Mouse (Mus musculus) frontal cortex, postnatal 25 days (tissue): ENCODE data around the gene L3mbtl1.
"Not testable (repeated sequence)": the region's sequence is repeated elsewhere in the genome, so short reads cannot be mapped to it uniquely, and the experiment has no call there.

Source experiments
- DNase-seq, 2 experiments: peaks; one replicate each; pipeline ENCODE4 v3.0.0; 2022; ENCODE audit warnings: low spot score in 2 of 2

Gene L3mbtl1

DNA sequence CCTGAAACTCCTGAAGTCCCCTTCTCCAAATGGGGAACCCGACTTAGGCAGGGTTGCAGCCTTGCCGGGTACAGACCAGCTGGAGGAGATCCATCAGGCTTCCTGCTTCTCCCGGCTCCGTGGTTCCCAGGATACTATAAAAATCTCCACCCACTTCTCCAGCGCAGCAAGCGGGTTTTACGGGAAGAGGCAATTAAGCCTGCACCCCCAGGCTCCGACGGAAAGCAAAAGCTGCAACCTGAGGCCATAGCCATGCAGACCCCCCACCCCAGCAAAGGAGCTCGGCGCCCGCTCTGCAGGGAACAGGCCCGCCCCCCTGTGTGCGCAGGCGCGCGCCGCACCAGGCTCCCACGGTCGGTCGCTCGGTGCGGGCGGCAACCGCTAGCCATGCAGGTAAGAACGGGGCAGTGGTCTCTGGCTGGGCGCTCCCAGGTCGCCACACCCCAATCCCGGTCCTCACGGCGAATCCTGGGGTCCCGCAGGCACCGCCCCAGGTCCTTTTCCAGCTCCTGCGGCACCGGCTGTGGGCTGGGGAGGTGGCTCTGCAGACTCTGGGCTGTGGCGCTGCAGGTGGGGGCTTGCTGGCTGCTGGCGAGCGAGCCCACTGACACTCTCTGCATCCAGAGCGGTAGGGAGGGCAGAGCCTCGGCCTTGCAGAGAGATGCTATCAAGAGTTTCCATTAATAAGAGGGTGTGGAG is at the start of gene L3mbtl1:
L3mbtl1 (plus strand) TSS at position 325 of the 699 bp plus-strand sequence.
- peak; percentile 39 to 49 for DNase-seq

DNA sequence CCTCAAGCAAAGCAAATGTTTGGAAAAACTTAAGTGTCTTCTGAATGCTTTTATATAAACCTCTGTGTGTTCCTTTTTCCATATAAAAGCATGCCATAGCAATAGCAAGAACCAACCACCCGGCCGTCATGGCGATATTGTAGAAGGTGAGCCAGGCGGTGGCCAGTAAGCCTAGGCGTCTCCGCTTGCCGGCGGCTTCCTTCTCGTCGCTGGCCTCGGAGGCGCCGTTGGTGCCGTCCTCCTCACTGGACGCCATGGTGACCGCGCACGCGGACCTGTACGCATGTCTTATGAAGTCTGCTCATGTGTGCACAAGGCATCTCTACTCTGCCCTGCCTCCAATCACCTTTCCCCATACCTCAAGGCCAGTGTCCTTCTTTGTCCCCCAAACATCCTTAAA is 44.0 kb upstream of the L3mbtl1 start:
- DNase-seq: not testable (repeated sequence)

DNA sequence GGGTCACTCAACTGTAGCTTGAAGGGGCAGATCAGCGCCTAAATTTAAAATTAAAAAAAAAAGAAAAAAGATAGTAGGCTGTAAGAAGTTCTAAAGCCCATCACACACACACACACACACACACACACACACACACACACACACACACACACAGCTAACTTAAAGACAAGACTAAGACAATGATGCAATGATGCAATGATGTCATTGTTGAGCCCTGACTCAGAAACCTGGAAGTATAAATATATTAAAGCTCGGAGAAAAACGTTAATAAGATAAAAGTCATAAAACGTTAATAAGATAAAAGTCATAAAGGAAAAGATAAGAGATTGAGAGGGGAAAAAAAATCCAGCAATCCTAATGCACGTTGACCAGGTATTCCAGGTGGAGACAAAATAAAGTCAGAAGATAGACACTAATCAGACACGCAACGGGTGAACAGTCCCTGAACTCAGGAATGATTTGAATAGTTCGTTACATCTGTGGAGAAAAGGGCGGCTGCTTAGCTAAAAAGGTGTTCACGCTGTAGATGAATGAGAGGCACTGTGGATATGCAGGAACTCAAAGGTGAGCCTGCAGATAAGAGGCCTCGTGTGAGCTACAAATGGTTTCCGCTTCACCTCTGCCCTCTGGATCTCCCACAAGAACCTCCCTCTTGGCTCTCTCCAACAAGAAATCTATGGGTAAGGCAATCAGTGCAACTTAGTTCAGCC is 43.2 kb upstream of the L3mbtl1 start:
- no peak for DNase-seq

DNA sequence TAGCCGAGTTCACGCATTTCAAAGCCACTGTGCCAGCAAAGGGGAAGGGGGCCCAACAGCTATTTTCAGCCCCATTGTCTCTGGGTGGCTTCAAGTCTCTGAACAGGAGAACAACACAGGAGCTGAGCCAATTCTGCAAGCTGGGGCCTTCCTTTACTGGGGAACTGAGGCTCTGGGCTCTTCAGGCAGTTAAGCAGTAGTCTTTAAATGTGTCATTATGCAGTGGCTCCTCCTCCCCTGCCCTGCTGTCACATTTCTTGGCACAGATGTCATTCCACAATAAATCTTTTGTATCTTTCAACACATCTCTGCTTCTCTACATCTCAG is 42.7 kb upstream of the L3mbtl1 start:
- DNase-seq: no peak

DNA sequence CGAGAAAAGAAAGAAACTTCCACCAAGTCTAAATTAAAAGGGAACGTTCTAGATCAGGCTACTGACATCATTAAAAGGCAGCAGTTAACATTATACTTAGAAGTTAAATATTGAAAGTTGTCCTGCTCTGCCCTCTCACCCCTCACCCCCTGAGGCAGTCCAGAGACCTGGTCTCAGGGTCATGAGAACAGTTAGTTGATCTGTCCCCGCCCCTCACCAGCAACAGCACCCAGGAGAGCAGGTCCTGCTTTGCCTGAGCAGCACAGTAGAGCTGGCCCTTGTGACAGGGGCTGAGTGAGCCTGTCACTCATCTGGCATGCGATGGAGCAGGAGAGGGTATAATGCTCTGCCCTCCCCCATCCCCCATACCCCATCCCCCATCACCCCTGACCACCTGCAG is 37.4 kb upstream of the L3mbtl1 start:
- DNase-seq: no peak

DNA sequence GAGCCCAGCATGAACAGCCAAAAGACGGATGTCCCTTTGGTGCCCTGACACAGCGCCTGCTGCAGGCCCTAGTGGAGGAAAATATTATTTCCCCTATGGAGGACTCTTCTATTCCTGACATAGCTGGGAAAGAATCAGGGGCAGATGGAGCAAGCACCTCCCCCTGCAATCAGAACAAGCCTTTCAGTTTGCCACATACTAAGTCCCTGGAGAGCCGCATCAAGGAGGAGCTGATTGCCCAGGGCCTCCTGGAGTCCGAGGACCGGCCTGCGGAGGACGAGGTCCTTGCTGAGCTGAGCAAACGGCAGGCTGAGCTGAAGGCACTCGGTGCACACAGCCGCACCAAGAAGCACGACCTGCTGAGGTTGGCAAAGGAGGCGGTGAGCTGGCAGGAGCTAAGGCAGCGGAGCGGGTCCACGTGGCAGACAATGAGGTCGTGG is 35.2 kb upstream of the L3mbtl1 start:
- no peak for DNase-seq

DNA sequence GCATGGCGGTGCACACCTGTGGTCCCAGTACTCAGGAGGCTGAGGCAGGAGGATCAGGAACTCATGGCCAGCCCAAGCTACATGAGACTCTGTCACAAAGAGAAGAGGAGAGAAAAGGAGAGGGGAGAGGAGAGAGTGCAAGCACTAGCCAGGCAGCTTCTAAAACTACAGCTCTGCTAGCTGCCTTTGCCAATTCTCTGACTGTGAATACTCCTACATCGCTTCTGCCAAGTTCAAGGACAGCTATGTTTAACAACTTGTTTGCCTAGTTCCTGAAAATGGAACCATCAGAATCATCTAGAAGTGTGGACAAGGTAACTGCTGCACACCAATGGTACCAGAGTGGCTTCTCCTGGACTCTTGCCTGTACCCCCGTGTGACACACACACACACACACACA is 29.2 kb upstream of the L3mbtl1 start:
- no peak for DNase-seq

DNA sequence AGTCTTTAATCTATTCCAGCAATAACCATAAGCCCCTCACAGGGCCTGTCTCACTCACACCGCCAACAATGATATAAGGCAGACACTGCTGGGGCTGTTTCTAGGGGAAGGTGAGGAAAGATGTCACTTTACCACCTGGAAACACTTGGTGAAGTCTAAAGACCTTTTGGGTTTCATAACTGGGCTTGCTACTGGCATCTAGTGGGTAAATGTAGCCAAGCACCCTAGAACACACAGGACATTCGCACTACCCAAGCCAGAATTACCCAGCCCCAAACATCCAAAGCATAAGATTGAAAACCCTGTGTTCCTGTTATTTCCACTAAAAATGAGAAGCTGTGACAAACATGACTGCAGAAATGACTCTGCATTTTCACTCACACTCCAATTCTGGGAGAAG is 28.8 kb upstream of the L3mbtl1 start:
- DNase-seq: no peak

DNA sequence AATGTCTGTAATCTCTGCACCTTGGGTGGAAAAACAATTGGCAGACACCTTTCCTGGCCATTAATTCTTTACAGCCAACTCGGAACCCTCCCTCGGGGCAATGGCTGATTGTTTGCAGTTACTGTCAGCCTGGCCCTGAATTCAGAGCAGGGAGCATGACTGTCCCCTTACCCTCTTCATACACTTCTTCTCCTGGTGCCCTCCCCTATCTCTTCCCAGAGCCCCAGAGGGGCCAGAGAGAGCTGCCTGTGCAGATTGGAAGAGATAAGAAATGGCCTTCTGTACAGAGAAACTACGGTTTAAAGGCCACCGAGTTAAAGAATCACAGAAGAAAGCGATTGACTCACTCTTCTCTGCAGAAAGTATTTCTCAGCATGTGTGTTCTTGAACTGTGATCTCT is 23.3 kb upstream of the L3mbtl1 start:
- DNase-seq: no peak

DNA sequence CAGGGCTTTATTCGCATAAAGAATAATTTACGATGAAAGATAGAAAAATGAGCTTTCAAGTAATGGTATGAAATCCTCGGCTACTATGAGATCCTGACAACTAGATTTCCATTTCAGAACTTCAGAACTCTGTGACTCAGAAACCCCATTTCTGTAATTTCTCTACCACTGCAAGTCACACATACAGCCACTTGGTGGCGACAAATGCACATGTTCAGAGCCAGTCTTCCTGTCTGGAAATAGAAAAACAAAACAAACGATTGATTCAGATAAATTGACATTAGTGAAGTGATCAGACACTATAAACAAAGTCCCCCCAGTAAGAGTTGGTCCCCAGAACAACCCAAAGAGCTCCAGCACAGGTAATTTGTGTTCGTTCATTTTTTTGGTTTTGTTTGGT is 21.1 kb upstream of the L3mbtl1 start:
- DNase-seq: no peak

DNA sequence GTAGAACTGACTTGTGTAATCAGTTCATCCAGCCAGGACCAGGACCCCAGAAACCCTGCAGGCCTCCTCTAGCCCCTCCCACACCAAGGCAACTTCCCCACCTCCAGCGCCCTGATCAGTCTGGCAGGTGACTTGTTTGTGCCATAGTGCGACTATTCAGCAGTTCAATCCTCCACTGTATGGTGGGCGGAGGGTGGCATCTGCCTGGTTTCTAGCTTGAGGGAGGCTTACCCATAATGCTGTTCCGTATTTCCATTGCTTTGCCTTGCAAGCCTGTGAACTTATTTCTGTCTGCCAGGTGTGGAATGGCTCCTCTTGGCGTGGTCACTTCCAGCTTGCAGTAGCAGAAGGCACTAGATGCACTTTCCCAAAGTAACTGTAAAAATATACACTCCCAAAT is 20.4 kb upstream of the L3mbtl1 start:
- DNase-seq: no peak

DNA sequence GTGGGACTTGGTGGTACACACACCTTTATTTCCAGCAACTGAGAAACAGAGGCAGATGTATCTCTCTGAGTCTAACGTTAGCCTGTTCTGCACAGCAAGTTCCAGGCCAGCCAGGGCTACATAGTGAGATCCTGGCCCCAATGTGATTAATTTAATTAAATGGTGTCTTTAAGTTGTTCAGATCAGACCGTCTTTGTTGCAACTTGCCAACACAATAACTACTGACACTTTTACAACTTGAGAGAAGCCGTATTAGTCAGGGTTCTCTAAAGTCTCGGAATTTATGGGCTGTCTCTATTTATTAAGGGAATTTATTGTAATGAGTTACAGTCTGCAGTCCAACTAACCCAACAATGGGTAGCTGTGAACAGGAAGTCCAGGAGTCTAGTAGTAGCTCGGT is 19.1 kb upstream of the L3mbtl1 start:
- no peak for DNase-seq

DNA sequence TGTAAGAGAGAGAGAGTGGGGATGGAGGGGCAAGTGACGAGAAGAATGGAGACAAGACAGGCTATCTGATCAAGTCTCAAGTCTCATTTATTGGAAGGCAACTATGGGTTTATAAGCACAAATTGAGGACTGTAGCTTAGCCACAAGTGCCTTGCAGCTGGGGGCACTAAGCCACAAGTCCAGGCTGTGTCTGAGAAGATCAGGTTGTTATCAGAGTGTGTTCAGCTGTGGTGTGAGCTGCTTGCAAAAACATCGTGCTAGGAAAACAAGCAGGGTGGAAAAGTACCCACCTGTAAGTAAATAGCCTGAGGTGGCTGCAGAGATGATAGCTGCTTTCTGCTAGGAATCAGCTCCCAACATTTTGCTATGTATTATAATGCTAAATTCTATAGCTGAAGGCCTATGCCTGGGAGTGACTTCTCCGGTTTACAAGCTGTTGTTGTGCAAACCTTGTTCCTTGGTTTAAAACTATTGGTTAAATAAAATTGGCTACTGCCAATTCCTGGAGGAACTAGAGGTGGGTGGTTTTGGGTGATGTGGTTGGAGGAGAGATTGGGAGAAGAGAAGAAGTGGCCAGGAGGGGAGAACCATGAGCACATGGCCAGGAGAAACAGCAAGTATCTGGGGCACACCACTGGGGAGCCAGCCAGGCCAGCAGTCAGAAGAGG is 15.2 kb upstream of the L3mbtl1 start:
- DNase-seq: no peak

DNA sequence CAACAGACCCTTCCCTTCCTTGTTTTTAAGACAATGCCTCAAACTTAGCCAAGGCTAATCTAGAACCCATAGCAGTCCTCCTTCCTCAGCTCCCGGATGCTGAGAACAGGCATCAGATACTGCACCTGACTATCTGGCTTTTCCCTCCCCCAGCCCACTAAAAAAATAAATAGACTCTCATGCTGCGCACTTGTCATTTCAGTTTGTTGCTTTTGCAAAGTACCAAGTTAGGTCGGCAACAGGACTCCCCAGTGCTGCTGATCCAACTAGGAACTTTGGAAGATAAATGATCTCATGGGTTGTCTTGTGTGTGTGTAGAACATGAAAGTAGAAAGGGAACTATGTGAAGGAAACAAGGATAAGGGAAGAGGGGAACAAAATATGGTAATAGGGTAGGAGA is 13.6 kb upstream of the L3mbtl1 start:
- no peak for DNase-seq

DNA sequence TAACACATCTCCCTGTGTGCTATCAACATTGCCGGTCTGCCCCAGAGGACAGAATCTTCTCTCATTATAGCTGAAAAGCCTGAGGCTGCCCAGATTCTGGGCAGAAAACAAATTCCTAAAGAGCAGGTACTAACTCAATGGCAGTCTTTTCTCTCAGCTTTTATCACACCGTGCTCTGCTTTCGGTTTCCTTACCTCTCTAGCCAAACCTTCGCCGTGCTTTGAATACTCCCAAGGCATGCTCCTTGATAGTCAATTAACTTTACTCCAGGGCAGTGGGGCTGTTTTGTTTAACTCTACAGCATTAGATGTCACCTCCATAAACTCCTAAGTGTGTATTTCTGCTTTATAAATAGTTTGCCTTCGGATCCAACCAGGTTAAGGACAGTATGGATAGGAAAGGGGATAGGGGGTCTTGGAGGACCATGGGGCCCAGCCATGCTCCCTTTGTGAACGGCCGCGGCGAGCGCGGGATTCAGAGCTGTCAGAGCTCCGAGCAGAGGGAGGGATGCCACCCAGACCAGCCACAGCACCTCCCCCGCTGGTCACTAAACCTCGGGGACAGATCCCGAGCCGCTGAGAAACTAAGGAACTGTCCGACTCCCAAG is 12.7 kb upstream of the L3mbtl1 start:
- no peak for DNase-seq

DNA sequence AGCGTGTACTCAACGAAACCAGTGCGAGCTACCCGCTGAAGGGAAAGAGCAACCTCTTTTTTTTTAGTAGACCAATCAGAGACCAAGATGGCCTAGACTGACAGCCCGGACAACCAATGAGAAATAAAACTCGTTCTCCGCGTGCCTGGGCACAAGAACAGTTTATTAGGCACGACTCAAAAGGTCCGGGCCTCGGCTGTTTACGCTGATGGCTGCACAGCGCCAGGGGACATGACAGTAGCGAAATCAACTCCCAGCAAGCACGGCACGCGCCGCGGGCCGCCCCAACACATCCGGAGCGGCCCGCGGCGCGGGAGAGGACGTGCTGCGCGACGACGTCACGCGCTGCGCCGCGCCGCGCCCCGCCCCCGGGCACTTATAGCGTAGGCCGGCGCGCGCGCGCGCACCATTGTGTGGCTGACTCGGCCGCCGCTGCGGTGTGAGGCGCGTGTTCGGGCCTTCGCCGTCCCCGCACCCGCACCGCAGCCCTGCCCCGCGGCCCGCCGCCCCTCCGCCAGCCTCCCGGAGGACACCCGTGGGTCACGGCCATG is 12.1 kb upstream of the L3mbtl1 start, which contains the start of gene Srsf6:
Srsf6 (plus strand) TSS at position 406 of the 551 bp plus-strand sequence.
- DNase-seq: peak; percentile 82 to 83

DNA sequence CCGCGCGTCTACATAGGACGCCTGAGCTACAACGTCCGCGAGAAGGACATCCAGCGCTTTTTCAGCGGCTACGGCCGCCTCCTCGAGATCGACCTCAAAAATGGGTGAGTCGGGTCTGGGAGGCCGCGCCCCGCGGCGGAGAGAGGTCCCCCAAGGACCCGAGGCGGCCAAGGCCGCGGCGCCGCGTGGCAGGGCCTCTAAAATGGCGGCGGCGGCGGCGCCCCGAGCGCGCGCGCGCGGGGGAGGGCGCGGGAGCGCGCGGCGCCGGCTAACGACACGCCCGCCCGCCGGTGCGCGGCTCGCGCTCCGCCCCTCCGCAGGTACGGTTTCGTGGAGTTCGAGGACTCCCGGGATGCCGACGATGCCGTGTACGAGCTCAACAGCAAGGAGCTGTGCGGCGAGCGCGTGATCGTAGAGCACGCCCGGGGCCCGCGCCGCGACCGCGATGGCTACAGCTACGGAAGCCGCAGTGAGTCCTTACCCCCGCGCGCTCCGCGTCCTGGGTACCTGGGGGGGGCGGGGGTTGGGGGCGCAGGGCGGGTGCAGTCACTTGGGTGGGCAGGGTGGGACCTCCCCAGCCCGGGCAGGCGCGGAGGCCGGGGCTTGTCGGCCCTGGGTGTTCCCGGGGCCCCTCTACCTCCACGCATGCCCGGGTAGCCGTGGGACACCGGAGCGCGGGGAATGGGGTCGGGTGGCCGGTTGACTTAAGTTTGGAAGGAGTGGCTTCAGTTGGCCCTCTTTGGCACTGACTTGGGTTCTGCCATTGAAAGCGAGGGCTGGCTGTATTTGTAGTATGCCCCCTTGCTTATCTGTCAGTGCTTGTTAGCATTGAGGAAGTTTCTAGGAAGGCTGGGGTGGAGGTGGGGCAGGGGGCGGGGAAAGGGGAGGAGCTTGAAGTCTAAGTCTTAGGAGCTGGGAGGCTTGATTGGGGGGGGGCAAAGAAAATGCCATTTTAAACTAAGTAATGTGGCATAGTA is 11.3 kb upstream of the L3mbtl1 start:
- peak; percentile 45 to 47 for DNase-seq

DNA sequence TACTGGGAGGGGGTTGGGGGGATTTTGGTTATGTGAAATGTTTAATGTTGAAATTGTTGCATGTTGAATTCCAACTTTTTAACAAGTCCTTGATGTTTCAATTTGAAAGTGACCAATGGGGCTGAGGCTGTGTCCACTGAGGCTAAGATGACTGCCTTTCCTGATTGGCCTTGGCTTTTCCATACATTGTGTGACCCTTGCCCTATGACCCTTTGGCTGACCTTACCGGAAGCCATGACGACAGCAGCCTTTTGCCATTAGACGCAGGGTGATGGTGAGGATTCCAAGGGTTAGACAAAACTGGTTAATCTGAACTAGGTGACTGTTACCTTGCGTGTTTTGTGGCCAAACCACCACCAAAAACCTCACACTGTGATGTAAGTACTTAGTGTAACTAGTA is 10.6 kb upstream of the L3mbtl1 start:
- DNase-seq: no peak

DNA sequence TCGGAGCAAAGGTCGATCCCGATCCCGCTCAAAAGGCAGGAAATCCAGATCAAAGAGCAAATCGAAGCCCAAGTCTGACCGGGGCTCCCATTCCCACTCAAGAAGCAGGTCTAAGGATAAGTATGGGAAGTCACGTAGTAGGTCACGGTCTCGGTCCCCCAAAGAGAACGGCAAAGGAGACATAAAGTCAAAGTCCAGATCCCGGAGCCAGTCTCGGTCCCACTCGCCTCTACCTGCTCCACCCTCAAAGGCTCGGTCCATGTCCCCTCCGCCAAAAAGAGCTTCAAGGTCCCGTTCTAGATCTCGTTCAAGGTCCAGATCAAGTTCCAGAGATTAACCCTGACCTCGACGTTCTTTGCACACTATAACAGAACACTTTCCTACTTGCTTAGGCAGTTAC is 8.9 kb upstream of the L3mbtl1 start:
- no peak for DNase-seq

DNA sequence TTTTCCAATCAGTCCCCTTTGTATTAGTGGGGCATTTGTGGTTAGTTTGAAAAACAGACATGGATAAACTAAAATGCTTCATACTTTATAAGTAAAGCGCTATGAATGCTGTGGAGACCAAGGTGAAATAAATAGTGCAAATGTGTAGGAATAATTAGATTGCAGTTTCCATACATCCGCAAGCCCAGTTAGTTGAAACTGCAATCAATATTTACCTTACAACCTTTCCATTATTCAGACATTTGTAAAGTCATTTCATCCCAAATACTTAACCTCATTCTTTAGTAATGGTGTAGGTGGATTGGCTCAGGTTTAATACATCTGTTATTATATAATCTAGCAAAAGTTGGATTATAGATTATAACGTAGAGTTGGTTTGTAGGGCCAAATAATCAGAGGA is 7.6 kb upstream of the L3mbtl1 start:
- no peak for DNase-seq

DNA sequence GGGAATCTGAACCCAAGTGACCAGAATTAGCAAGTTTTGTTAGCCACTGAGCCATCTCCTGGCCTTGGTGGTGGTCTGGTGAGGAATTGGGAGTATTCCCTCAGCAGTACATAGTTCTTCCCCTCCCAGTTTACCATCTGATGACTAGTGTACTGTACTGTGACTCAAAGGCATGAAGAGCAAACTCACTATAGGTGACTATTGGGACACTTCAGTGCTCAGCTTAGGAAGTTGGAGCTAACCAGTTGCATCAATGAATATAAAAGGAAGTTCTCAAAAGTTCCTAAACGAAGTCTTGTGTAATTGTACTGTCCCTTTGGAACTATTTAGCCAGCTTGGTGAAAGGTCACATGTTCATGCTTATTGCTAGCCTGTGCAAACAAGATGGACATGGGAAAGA is 3.7 kb upstream of the L3mbtl1 start:
- DNase-seq: no peak
